Mouse (Mus musculus) erythroid progenitor cell, adult 5-6 weeks (primary cell): ENCODE results near the gene Rps6kl1. TPM values are rescaled to one million over a fixed set of nuclear protein-coding genes. Genes with fewer than 3 reads are reported as not detected.
A peak's percentile ranks its signal among the peaks of the same experiment; 100 is the strongest.

Experiments
- ATAC-seq: replicated peaks from 2 replicates; pipeline ENCODE4 v1.8.0; 2016; ENCODE audit warnings: moderate number of reproducible peaks, mild to moderate bottlenecking, moderate TSS enrichment, inconsistent platforms; ENCODE audit not compliant: poor library complexity, low FRiP score, severe bottlenecking
- total RNA-seq, 2 experiments: library from RNA; stranded (forward) in 1 of 2; stranded (reverse) in 1 of 2; fragments of 150-400 nt in 1 of 2; fragments of 186-747, 209-891 nt in 1 of 2; gene quantifications; 2 replicates each; pipeline versions ENCODE4 v1.2.3 to v1.2.4; 2015 to 2017; ENCODE audit warnings: low replicate concordance in 2 of 2

Rps6kl1 gene
- total RNA-seq (2015; ENCODE audit: low replicate concordance) (not detected in 2 replicates), total RNA-seq (2017; ENCODE audit: low replicate concordance) (not detected in 2 replicates)

DNA sequence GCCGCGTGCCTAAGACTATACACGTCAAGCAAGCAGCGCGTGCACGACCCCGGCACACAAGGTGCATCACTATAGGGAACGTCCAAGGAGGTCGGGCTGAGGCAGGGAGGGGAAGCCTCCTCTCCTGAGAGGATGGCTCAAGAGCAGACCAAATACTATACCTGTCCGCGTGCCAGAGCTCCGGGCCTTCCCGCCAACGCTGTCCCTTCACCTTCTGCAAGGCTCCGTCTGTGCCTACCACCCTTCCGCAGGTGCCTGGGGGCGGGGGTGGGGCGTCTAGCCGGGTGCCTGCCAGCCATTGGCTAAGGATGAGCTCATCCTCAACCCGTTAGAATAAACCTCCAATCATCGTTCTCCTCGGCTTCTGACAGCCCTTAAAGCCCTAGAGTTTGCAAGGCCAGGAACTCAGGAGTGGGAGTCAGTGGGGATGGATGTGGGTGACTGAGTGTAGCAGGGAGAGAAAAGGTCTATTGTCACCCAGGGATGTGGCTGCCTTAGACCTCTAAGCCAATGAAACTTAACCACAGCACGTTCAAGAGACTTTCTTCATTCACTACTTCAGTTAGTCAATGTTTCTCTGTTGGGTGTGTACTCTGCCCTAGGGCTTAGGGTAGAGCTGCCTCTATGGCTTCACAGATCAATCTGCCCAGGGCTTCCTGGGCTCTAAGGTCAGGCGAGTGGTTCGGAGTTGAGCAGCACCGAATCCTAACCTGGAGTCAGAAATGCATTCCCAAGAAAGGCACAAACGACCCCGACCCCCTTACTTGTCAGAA lies at the start of gene Rps6kl1:
TSS of gene Rps6kl1 (minus strand) at position 263 of the 773 bp plus-strand sequence.
- peak; percentile 23 for ATAC-seq

DNA sequence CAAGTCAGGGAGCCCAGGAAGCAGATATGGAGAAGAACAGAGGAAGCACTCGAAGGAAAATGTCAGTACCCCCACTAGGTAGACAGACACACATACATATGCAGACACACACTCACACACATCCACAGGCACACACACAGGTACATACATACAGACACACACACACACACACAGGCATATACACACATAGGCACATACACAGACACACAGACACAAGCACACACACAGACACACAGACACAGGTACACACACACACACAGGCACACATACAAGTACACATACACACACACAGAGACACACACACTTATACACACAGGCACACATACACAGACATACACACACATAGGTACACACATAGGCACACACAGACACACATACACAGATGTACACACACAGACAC lies 48.9 kb upstream of the Rps6kl1 start:
- ATAC-seq: no peak

DNA sequence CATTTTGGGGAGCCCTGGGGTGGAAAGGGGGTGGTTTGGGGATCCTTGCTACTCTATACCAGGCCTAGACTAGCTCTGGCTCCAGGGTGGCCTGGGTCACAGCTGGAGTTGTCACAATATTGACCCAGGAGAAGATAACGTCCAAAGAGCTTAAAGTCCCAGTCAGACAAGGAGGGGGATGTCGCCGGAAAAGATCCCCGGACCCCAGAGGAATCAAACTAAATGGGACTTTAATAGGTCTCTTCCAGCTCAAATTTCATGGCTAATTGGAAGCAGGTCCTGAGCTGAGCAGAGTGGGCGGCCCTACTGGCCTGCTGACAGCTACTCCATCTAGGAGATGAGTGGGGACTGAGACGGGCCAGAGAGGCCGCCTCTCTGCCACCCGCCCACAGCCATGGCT lies 46.9 kb upstream of the Rps6kl1 start:
- no peak for ATAC-seq

DNA sequence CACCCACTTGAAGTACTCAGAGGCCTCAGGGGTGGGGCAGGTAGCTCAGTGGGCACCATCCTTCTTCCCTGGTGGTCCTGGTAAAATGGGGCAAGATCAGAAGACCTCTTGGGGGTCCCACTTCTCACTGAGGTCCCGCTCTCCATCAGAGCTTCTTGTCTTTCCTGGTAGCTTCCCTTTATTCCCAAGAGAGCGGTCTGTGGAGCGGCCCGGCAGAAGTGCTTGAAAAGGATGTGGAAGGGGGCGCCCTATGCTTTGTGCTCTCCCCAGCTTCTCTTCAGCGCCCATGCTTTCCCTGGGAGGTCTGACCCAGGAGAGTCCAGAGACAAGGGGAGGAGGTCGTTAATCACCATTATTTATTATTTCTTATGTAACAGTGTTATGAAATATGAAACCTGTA lies 46.3 kb upstream of the Rps6kl1 start:
- ATAC-seq: no peak

DNA sequence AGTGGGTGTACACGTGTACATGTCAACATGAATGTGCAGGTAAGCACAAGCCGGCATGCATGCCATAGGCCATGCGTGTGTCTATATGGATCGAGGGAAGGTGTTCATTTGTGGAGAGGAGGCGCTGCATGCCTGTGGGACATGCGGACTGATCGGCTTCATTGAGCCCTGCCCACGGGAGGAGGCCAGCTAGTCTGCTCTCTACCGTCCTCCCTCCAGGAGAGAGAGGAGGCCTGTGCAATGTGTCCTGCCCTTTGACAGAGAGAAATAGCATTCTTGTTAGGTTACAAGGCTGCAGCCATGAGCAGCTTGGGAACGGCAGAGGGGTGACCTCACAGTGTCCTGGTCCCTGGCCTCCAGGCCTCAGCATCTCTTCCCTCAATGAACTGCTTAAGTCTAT lies 45.1 kb upstream of the Rps6kl1 start:
- ATAC-seq: no peak

DNA sequence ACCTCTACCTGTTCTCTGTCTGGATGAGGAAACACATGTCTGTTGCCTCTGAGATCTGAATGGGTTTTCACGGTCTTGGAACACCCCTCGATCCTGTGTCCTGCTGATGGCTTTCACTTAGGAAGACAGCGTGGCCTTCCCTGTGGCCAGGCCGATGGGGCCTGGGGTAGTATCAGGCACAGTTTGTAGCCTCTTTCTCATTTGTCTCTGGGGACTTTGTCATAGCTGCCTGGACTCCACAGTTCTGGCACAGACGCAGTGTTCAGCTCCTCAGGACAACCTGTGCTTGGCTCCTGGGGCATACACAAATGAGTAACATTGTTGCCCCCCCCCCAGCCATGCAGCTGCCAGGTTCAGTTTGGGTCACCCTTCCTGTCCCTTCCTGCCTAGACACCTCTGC lies 44.0 kb upstream of the Rps6kl1 start:
- ATAC-seq: no peak

DNA sequence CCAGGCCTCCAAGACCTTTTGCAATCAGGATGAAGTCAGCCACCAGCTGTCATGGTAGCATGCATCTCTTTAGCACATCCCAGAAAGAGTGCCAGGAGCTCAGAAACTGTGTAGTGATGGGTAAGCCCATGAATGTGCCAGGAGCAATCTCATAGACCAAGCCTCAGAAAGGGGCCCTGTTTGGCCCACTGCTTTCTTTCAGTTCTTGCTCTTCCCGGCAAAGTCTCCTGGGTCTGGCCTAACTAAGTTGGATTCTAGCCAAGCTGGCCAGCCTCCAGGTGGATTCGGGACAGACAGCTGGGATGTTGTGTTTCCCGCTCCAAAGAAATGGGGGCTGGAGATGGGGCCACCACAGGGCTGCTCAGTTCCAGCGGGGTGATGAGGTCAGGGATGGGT lies 43.6 kb upstream of the Rps6kl1 start:
- ATAC-seq: no peak

DNA sequence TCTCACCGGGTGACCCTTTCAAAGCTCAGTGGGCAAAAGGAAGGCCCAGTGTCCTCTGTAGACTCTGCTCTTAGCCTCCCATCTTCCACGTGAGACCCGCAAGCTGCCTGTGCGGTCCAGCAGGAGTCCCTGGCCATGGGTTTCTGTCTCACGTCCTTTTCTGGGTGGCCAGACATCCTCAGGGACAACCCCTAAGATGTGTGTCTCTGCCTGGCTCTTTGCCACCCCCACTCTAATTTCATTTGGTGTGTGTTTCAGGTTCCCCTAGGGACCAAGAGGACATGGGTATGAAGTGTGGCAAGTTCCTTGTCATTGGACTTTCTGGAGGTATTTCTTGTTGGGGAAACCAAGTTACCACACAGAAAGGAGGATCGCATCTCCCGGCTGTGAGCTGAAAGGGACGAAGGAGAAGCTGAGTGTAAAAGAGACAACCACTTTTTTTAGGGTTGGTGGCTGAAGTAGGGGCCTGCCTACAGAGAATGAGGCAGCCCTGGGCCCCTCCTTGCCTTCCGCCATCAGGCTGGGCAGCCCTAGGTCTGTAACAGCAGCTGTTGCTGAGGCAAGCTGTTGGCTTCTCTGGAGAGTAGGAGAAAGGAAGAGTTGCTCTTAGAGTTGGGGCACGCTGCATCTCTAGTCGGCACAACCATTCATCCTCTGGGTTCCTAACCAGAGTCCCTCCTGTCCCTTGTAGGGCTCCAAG lies 43.0 kb upstream of the Rps6kl1 start:
- ATAC-seq: no peak

DNA sequence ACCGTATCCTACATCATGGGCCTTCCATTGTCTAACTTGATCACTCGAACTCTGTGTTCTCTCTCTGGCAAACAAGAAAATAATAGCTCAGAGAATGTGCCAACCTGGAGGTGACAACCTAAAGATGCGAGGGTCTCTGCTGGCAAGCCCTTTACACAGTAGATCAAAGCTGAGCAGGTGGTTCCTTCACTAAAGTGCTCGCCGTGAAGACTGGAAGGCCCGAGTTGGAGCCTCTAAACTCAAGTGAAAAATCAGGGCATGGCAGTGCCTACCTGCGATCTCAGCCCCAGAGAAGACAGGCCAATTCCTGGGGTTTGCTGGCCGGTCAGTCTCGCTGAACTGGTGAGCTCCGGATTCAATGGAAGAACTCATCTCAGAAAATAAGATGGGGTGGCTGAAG lies 42.1 kb upstream of the Rps6kl1 start:
- no peak for ATAC-seq

DNA sequence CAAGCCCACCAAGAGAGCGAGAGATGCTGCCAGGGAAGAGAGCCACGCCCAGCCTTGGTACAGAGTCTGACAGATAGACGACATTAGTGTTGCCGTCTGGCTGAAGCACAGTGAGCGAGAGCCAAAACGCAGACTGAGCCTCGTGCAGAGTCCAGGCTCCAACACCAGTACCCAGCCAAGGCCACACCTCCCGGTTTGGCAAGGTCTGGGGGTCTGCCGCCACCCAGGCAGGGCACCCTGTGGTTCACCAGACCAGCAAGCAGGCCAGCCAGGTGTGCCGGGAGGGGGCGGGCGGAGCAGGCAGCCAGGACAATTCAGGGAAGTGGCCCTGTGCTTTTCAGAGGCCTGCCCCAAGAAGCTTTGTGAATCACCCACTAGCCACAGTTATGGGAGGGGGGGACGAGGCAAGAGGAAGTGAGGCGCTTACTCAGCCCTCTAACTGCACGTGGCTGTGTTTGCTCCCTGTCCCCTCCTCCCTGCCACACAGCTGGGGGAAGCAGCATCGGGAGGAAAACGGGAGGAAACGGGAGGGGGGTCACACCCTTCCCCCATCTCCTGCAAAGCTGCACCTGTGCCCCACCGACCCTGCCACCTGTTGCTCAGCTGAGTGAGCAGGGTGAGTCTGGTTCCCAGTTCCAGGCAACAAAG lies 41.5 kb upstream of the Rps6kl1 start:
- ATAC-seq: no peak

DNA sequence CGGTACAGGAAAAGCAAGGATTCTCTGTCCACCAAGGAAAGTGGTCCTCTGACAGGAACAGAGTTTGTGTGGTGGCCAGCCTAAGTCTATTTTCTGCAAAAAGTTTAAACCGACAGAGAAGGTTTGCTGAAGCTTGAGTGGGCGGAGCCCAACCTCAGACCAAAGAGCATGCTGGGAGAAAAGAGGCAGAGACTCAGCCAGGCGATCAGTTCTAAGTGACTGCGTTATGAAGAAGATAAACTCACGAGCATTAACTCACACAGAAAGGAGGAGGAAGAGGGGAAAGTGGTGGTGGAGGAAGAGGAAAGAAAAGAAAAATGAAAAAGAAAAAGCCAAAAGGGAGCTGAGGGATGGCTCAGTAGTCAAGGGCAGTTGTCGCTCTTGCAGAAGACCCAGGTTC lies 39.2 kb upstream of the Rps6kl1 start:
- ATAC-seq: no peak

DNA sequence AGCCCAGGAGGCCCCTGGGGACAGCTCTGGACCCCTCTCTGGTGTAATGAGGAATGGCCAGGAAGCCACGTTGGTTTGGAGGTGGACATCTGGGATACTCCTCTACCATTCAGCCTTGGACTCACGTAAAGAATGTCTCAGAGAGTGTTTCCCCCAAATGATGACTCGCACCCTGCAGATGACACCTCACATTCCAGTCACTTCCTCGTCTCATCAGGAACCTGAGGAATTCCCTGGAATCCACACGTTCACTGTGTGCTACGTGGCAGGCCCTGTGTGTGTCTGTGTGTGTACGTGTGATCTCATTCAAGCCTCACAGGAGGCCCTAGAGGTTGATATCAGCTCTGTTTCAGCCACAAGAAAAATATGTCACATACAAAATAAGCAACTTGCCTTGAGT lies 35.3 kb upstream of the Rps6kl1 start:
- ATAC-seq: no peak

DNA sequence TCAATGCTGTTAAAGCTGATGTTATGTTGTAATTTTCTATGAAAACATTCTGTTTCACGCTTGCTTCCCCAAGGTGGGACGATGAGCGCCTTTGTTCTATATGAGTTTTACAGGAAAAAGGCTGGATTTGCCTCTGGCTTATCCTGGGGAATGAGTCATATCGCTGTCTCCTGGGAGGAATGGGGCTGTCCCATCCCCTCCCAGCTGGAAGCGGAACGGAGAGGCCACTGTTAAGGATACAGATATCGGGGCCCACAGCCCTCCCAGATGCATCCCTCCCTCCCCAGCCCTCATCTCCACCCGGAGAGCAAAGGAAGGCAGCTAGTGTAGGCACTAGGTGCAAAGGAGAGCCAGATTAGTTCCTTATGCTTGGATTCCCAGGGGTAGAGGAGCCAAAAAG lies 34.7 kb upstream of the Rps6kl1 start:
- ATAC-seq: no peak

DNA sequence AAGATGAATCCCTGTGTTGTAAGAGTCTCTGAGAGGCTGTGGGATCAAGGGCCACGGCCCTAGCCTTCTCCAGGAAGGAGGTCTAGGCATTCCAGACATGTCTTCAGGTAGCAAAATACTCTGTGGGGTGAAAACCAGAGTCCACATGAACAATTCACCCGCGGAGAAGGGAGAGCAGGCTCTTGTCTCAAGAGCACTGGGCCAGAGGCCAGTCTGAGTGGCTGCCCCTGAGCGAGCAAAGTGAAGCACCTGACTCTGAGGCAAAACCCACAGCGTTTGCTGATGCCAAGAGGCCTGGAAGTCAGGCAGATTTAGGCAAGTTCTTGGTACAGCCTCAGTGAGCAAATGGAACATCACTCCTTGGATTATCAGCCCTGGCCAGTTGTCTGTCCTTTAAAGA lies 33.1 kb upstream of the Rps6kl1 start:
- ATAC-seq: no peak

DNA sequence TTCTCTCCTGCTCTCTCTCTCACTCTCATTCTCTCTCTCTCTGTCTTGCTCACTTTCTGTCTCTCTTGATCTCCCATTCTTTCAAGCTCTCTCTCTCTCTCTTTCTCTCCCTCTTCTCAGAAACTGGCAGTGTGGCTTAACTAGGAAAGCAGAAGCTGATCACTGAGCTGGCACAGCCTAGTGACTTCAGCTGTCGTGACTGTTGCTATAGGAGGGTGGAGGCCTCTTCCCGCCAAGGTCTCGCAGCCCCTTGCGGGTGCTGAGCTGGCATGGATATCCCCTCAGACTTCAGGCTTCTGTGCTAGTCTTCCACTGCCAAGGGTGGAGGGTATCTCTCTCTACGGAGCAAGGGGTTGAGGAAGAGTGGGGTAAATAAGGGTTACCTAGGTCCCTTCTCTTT lies 31.8 kb upstream of the Rps6kl1 start:
- ATAC-seq: no peak

DNA sequence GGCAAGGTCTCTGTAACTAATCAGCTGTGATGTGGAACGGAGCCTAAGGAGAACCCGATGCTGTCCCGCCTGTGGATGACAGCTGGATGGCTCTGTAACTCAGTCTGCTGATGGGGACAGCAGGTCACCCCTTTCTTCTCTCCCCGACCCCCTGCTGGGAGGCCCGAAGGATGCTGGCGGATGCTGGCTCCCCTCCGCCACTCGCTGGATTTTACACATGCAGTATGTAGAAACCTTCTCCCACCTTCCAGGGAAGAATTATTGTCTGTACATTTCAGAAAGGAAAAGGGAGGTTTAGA lies 31.2 kb upstream of the Rps6kl1 start:
- no peak for ATAC-seq

DNA sequence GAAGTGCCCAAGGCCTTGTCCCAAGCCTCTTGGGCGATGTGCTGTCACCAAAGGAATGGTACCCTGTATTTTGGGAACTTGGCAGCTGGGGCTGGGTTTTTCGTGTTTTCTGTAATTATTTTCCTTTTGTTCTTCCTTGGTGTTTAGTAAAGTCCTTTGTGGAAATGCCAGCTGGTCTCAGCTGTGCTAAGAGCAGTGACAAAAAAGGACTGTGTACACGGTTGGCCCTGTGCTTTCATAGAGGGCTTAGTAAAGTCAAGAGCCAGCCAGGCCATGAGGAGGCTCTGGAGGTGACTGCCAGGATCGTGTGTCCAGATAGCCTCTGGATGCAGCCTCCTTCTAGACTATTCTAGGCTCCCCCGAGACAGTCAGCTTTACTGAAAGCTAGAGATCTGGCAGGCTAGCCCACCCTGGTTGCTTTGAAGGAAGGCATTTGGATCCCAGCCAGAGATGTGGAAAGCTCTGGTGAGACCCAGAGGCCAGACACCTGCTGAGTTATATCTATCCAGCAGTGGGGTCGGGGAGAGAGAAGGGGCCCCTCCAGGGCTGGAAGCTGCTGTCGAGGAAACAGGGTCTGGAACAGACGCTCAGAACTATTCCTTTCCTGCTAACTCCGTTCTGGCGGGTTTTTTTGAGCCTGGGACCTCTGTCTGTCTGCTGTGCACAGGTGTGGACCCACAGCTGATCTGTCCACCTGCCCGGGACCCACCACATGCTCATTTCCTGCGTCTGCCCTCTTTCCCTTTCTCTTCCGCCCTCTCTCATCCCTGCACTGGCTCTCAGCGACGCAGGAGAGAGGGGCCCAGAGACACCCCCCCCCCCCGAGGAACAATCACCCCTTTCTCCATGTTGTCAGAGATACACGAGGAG lies 30.6 kb upstream of the Rps6kl1 start:
- no peak for ATAC-seq

DNA sequence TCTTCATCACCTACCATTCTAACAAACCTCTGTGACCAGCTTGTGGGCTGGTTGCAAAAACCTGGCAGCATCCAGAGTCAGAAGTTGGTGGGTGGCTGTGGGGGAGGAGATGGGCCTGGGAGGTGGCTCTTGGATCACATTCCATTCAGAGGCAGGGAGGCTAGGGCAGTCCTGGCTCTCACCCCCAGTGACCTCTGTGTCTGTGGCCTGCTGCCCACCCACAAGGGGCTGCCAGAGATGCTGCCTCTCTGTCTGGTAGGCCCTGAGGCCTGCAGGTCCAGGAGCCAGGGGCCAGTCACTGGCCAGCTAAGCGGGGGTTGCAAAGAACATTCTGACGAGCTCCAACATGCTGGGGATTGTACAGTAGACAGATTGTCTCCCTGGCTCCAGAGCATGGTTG lies 27.2 kb upstream of the Rps6kl1 start:
- no peak for ATAC-seq

DNA sequence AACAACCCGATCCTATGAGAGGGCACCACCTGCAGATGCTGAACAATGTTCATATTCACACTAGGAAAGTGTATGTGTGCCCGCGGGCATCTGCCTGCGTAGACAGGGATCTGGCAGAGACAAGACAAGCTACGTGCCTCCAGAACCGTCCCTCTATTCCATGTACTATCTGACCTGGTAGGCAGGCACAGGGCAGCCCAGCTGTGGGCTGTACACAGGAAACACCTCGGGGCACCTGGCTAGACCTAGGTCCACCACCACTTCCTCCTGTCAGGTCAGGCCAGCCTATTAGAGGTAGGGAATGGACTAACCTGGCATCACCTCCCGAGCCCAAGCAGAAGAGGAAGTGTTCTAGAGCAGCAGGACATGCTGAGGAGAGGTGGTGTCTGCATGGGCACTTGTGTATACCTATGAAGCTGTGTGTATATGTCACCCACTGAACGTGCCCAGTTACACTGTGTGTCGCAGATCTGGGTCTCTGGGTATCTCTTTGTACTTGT lies 26.7 kb upstream of the Rps6kl1 start, which contains the start of gene Pgf:
TSS of gene Pgf (minus strand) at position 51 of the 500 bp plus-strand sequence.
- ATAC-seq: no peak
